Mouse (Mus musculus) embryonic facial prominence, embryonic 14.5 days (tissue): Measurements from ENCODE around the gene Upk2. TPM values are rescaled to one million over a fixed set of nuclear protein-coding genes. Genes with fewer than 3 reads are reported as not detected.
"Not testable (repeated sequence)": the region's sequence is repeated elsewhere in the genome, so short reads cannot be mapped to it uniquely, and the experiment has no call there.

Experiments used
- ATAC-seq: fragments of 200-750 bp; cut with Nextera tagmentation; 2 replicates; pipeline ENCODE4 v1.8.0; 2017; ENCODE audit warnings: low read depth, moderate number of reproducible peaks, moderate TSS enrichment
- DNase-seq: peaks from one replicate; pipeline ENCODE4 v3.0.0-alpha.2; 2015; ENCODE audit warnings: low spot score
- H3K27ac ChIP-seq: fragments of 300-500 bp; sonication (generic); replicated peaks from 2 replicates; pipeline ENCODE4 v1.5.1; 2014; ENCODE audit warnings: low read depth, mild to moderate bottlenecking, low read length, moderate library complexity
- H3K27me3 ChIP-seq: fragments of 300-500 bp; sonication (generic); replicated peaks from 2 replicates; pipeline ENCODE4 v1.6.1; 2014; ENCODE audit warnings: low read length; ENCODE audit not compliant: control insufficient read depth, insufficient read depth
- H3K36me3 ChIP-seq: fragments of 300-500 bp; sonication (generic); 2 replicates; pipeline ENCODE4 v1.6.1; 2014; ENCODE audit warnings: low read length, mixed read lengths; ENCODE audit not compliant: control insufficient read depth, insufficient read depth
- H3K4me1 ChIP-seq: fragments of 300-500 bp; sonication (generic); 2 replicates; pipeline ENCODE4 v1.6.1; 2014; ENCODE audit warnings: antibody characterized with exemption, low read length; ENCODE audit not compliant: control insufficient read depth, insufficient read depth
- H3K4me2 ChIP-seq: fragments of 300-500 bp; sonication (generic); 2 replicates; pipeline ENCODE4 v1.6.1; 2014; ENCODE audit warnings: low read depth, mild to moderate bottlenecking, low read length, moderate library complexity, mixed read lengths
- H3K4me3 ChIP-seq: fragments of 300-500 bp; sonication (generic); 2 replicates; pipeline ENCODE4 v1.5.1; 2014; ENCODE audit warnings: low read depth, mild to moderate bottlenecking, low read length
- H3K9ac ChIP-seq: fragments of 300-500 bp; sonication (generic); 2 replicates; pipeline ENCODE4 v1.6.1; 2014; ENCODE audit warnings: low read depth, mild to moderate bottlenecking, low read length, moderate library complexity, mixed read lengths
- H3K9me3 ChIP-seq: fragments of 300-500 bp; sonication (generic); 2 replicates; pipeline ENCODE4 v1.6.1; 2016; ENCODE audit warnings: low read length; ENCODE audit not compliant: control insufficient read depth
- WGBS: fragments of 180-500 bp; shearing (Covaris S2); extraction: QIAGEN DNeasy Blood & Tissue Kit; methylation state at CpG from one replicate; pipeline ENCODE4 v1.1.7; 2014; 5-methylcytosine and 5-hydroxymethylcytosine counted together
- polyA plus RNA-seq: library from polyadenylated mRNA; unstranded; fragments of >200 nt; fragmentation: Nextera tagmentation; extraction: Ambion mirVana; gene quantifications from 2 replicates; pipeline ENCODE4 v1.2.1, GENCODE M21; 2014

The Upk2 gene
- polyA plus RNA-seq, 1 experiment from 2014 or later = 2.3 TPM

GRCm38 (mm10) chr9:44457035-44457742 lies 2.4 kb upstream of the Upk2 start:
- ATAC-seq (peak; percentile 92), DNase-seq (peak; percentile 93)
- peaks cover 4% of the 10 kb centered on the region; the same call in 1 of the 2 replicates for H3K4me1 ChIP-seq
- H3K4me2 ChIP-seq = peak overlapping the region; percentile 24; the same call in 1 of the 2 replicates
- no peaks in the 10 kb centered on the region for H3K36me3 ChIP-seq
- H3K9me3 ChIP-seq = no peaks in the 10 kb centered on the region
- H3K4me3 ChIP-seq = no peak overlapping the region
- H3K9ac ChIP-seq = 0 out of 2 replicates have a peak overlapping the region, but pooled peaks have one; percentile 19
- 8% methylated on average over 11 of the region's 11 CpGs for WGBS
- H3K27me3 ChIP-seq = no peaks in the 10 kb centered on the region
- no peak overlapping the region for H3K27ac ChIP-seq

- H3K4me2 ChIP-seq = peak overlapping the region; percentile 11; the same call in 1 of the 2 replicates
- ATAC-seq = peak; percentile 88
- H3K27me3 ChIP-seq = no peaks in the 10 kb centered on the region
- H3K36me3 ChIP-seq = no peaks in the 10 kb centered on the region
- no peak overlapping the region for H3K9ac ChIP-seq
- no peak overlapping the region for H3K4me3 ChIP-seq
- H3K9me3 ChIP-seq = no peaks in the 10 kb centered on the region
- H3K27ac ChIP-seq = peak overlapping the region; percentile 33; the same call in 1 of the 2 replicates
- WGBS = 6% methylated on average over 13 of the region's 14 CpGs
- peaks cover 4% of the 10 kb centered on the region; the same call in 1 of the 2 replicates for H3K4me1 ChIP-seq
- peak; percentile 77 for DNase-seq
These were observed 465 bp downstream of the Upk2 start for GRCm38 (mm10) chr9:44454132-44454890.

GRCm38 (mm10) chr9:44450387-44450786 lies 4.4 kb downstream of the Upk2 start:
- no peak overlapping the region for H3K27ac ChIP-seq
- H3K9ac ChIP-seq = no peak overlapping the region
- H3K4me3 ChIP-seq = no peak overlapping the region
- no peak overlapping the region for H3K4me2 ChIP-seq
- H3K27me3 ChIP-seq = no peaks in the 10 kb centered on the region
- H3K9me3 ChIP-seq = no peaks in the 10 kb centered on the region
- DNase-seq (no peak), ATAC-seq (no peak)
- H3K36me3 ChIP-seq = no peaks in the 10 kb centered on the region
- peaks cover 4% of the 10 kb centered on the region; the same call in 1 of the 2 replicates for H3K4me1 ChIP-seq

- 81% methylated on average over 7 of the region's 7 CpGs for WGBS
- not testable (repeated sequence) for H3K27ac ChIP-seq, H3K4me1 ChIP-seq, H3K9me3 ChIP-seq, DNase-seq, H3K36me3 ChIP-seq, H3K27me3 ChIP-seq, ATAC-seq, H3K4me3 ChIP-seq, H3K4me2 ChIP-seq, H3K9ac ChIP-seq
These were observed 10.3 kb downstream of the Upk2 start for GRCm38 (mm10) chr9:44444402-44445025.

- Histone ChIP-seq H3K27me3 (no peaks in the 10 kb centered on the region), H3K9ac (no peak within 1 kb of the TSS), H3K4me1 (no peaks in the 10 kb centered on the region), H3K4me2 (no peak within 1 kb of the TSS), H3K4me3 (no peak within 1 kb of the TSS), H3K9me3 (no peaks in the 10 kb centered on the region), H3K36me3 (no peaks in the 10 kb centered on the region), H3K27ac (no peak within 1 kb of the TSS)
- WGBS = 76% methylated on average over 19 of the region's 19 CpGs
- ATAC-seq = no peak
- DNase-seq = no peak
These were observed 13.8 kb downstream of the Upk2 start, which contains the start of gene Foxr1 for GRCm38 (mm10) chr9:44440961-44441360. TSS of gene Foxr1 (minus strand) at chr9:44441136.

- ATAC-seq (no peak), DNase-seq (no peak)
- Histone ChIP-seq H3K4me3 (no peak overlapping the region), H3K36me3 (no peaks in the 10 kb centered on the region), H3K4me1 (0 out of 2 replicates have a peak, but pooled peaks cover 4% of the 10 kb centered on the region), H3K9me3 (no peaks in the 10 kb centered on the region), H3K27ac (peak overlapping the region; percentile 15; the same call in 1 of the 2 replicates), H3K9ac (peak overlapping the region; percentile 30; the same call in 1 of the 2 replicates), H3K4me2 (no peak overlapping the region), H3K27me3 (no peaks in the 10 kb centered on the region)
- 83% methylated on average over 6 of the region's 6 CpGs for WGBS
These were observed 19.0 kb downstream of the Upk2 start for GRCm38 (mm10) chr9:44435747-44436146.

- 57% methylated on average over 5 of the region's 5 CpGs for WGBS
These were observed 22.1 kb downstream of the Upk2 start for GRCm38 (mm10) chr9:44432577-44433185.

GRCm38 (mm10) chr9:44423576-44423975 lies 31.2 kb downstream of the Upk2 start:
- Histone ChIP-seq H3K4me3 (no peak overlapping the region), H3K9me3 (0 out of 2 replicates have a peak, but pooled peaks cover 3% of the 10 kb centered on the region), H3K9ac (no peak overlapping the region), H3K4me1 (no peaks in the 10 kb centered on the region), H3K27me3 (no peaks in the 10 kb centered on the region), H3K27ac (no peak overlapping the region), H3K4me2 (no peak overlapping the region), H3K36me3 (no peaks in the 10 kb centered on the region)
- WGBS = 78% methylated on average over 4 of the region's 4 CpGs
- ATAC-seq (no peak), DNase-seq (no peak)

More at GRCm38 (mm10) chr9:44432577-44433185, 22.1 kb downstream of the Upk2 start:
- H3K4me1 ChIP-seq = 0 out of 2 replicates have a peak, but pooled peaks cover 4% of the 10 kb centered on the region
- no peak overlapping the region for H3K9ac ChIP-seq
- ATAC-seq (no peak), DNase-seq (no peak)
- no peak overlapping the region for H3K4me2 ChIP-seq
- no peak overlapping the region for H3K27ac ChIP-seq
- no peak overlapping the region for H3K4me3 ChIP-seq
- no peaks in the 10 kb centered on the region for H3K9me3 ChIP-seq
- H3K36me3 ChIP-seq = no peaks in the 10 kb centered on the region
- H3K27me3 ChIP-seq = no peaks in the 10 kb centered on the region
